Mouse (Mus musculus) ES-Bruce4 (cell line): ENCODE measurements around the gene Myl12a. TPM values are rescaled to one million over a fixed set of nuclear protein-coding genes. Genes with fewer than 3 reads are reported as not detected.

Experiments
- H3K27ac ChIP-seq: 2 replicates; pipeline ENCODE4 v1.5.1; 2012; ENCODE audit warnings: low read length, inconsistent platforms; ENCODE audit not compliant: insufficient read depth
- H3K27me3 ChIP-seq: 2 replicates; pipeline ENCODE4 v1.6.1; 2012; ENCODE audit warnings: mild to moderate bottlenecking, low read length, inconsistent platforms; ENCODE audit not compliant: control insufficient read depth, poor library complexity, insufficient read depth, severe bottlenecking
- H3K36me3 ChIP-seq: 2 replicates; pipeline ENCODE4 v1.6.1; 2012; ENCODE audit warnings: inconsistent platforms, mild to moderate bottlenecking, low read length, moderate library complexity; ENCODE audit not compliant: control insufficient read depth, poor library complexity, insufficient read depth, severe bottlenecking
- H3K4me1 ChIP-seq: one replicate; pipeline ENCODE4 v1.8.1; 2011; ENCODE audit warnings: low read length; ENCODE audit not compliant: control insufficient read depth, insufficient read depth
- H3K4me3 ChIP-seq: 2 replicates; pipeline ENCODE4 v1.5.1; 2011; ENCODE audit warnings: low read depth, mild to moderate bottlenecking, low read length
- H3K9ac ChIP-seq: 2 replicates; pipeline ENCODE4 v1.6.1; 2012; ENCODE audit warnings: low read depth, mild to moderate bottlenecking, inconsistent platforms; ENCODE audit not compliant: poor library complexity, severe bottlenecking
- H3K9me3 ChIP-seq: replicated peaks from 2 replicates; pipeline ENCODE4 v1.6.1; 2012; ENCODE audit warnings: mild to moderate bottlenecking, low read length, inconsistent platforms; ENCODE audit not compliant: control insufficient read depth, poor library complexity, insufficient read depth, severe bottlenecking
- CTCF ChIP-seq: IDR thresholded peaks from one replicate; pipeline ENCODE4 v1.8.1; 2011; ENCODE audit warnings: low read depth, low read length
- EP300 ChIP-seq: IDR thresholded peaks from 2 replicates; pipeline ENCODE4 v1.6.1; 2011; ENCODE audit warnings: low read depth, low read length; ENCODE audit not compliant: insufficient read depth
- POLR2A ChIP-seq: IDR thresholded peaks from one replicate; pipeline ENCODE4 v1.8.1; 2011; ENCODE audit warnings: low read length; ENCODE audit not compliant: insufficient read depth
- polyA plus RNA-seq: library from polyadenylated mRNA; stranded (reverse); fragments of >200 nt; gene quantifications from 2 replicates; pipeline ENCODE4 v1.2.4, GENCODE M21; 2011; ENCODE audit warnings: low read depth; ENCODE audit not compliant: missing spikeins, insufficient read depth, insufficient read length

Myl12a gene
- polyA plus RNA-seq, 1 experiment: 626 TPM

DNA sequence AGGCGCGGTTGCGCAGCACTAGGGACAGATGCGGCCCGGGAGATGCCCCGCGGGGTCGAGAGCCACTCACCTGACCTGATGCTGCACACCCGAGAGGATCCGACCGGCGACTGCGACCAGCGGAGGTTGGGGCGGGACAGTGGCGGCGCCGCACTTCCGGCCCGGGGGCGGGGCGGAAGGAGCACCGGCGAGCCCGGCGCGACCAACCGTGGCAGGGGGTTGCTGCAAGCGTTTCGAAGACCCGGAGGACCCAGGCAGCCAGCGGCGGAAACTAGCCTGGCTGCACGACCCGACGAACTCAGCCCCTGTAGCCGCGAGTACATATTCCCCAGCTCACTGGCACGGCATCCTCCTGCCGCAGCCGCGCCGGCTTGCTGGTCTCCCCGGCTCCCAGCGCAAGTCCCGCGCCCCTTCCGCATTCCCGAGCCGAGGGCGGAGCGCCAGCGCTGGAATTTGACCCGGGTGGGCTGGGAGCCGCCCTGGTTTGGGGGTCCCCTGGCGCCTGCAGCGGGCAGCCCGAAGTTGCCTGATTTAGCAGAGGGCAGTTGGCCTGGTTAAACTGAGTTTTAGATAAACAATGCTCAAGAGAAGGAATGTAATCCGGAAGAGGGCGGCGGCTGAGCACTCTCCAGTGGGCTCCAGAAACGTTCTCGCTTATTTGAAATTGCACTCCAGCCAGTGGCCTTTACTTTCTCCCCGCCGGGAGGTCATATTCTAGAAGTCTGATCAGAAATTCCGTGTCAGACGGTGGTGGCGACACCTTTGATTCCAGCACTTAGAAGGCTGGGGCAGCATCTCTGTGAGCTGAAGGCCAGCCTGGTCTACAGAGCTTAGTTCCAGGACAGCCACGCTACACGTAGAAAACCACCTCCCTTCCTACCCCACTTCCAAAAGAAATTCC is 12.0 kb downstream of the Myl12a start:
- peak overlapping the region; percentile 96 for H3K27ac ChIP-seq
- no peaks in the 10 kb centered on the region for H3K27me3 ChIP-seq
- TF ChIP-seq CTCF (no peak), EP300 (no peak), POLR2A (no peak)
- H3K9ac ChIP-seq: peak overlapping the region; percentile 67
- H3K4me1 ChIP-seq: peaks cover 4% of the 10 kb centered on the region
- H3K4me3 ChIP-seq: peak overlapping the region; percentile 98
- no peaks in the 10 kb centered on the region for H3K9me3 ChIP-seq
- peaks cover 33% of the 10 kb centered on the region for H3K36me3 ChIP-seq

GRCm38 (mm10) chr17:70989991-70990390 is 12.7 kb downstream of the Myl12a start:
- H3K4me1 ChIP-seq: peaks cover 4% of the 10 kb centered on the region
- TF ChIP-seq EP300 (0 out of 2 replicates have a peak, but pooled peaks have one; percentile 4), CTCF (no peak)
- no peaks in the 10 kb centered on the region for H3K27me3 ChIP-seq
- peaks cover 30% of the 10 kb centered on the region for H3K36me3 ChIP-seq
- H3K4me3 ChIP-seq: peak overlapping the region; percentile 98
- peak overlapping the region; percentile 67 for H3K9ac ChIP-seq
- peak overlapping the region; percentile 59 for H3K27ac ChIP-seq
- H3K9me3 ChIP-seq: no peaks in the 10 kb centered on the region

GRCm38 (mm10) chr17:70989430-70989829 is 13.2 kb downstream of the Myl12a start:
- H3K4me3 ChIP-seq: peak overlapping the region; percentile 98
- peak overlapping the region; percentile 59 for H3K27ac ChIP-seq
- H3K27me3 ChIP-seq: no peaks in the 10 kb centered on the region
- H3K9ac ChIP-seq: peak overlapping the region; percentile 67
- no peaks in the 10 kb centered on the region for H3K9me3 ChIP-seq
- peaks cover 4% of the 10 kb centered on the region for H3K4me1 ChIP-seq
- TF ChIP-seq EP300 (no peak), POLR2A (no peak), CTCF (no peak)
- peaks cover 30% of the 10 kb centered on the region for H3K36me3 ChIP-seq

GRCm38 (mm10) chr17:70988337-70988767 is 14.3 kb downstream of the Myl12a start:
- H3K4me1 ChIP-seq: peaks cover 4% of the 10 kb centered on the region
- peak overlapping the region; percentile 67; the same call in 1 of the 2 replicates for H3K9ac ChIP-seq
- TF ChIP-seq CTCF (no peak), POLR2A (no peak), EP300 (no peak)
- H3K36me3 ChIP-seq: peaks cover 19% of the 10 kb centered on the region
- no peaks in the 10 kb centered on the region for H3K9me3 ChIP-seq
- no peak overlapping the region for H3K4me3 ChIP-seq
- H3K27ac ChIP-seq: no peak overlapping the region
- no peaks in the 10 kb centered on the region for H3K27me3 ChIP-seq

GRCm38 (mm10) chr17:70986831-70987660 is 15.6 kb downstream of the Myl12a start:
- H3K9ac ChIP-seq: no peak overlapping the region
- peaks cover 26% of the 10 kb centered on the region for H3K36me3 ChIP-seq
- H3K27ac ChIP-seq: no peak overlapping the region
- no peak overlapping the region for H3K4me3 ChIP-seq
- H3K27me3 ChIP-seq: no peaks in the 10 kb centered on the region
- peaks cover 4% of the 10 kb centered on the region for H3K4me1 ChIP-seq
- TF ChIP-seq EP300 (no peak), POLR2A (no peak), CTCF (no peak)
- H3K9me3 ChIP-seq: no peaks in the 10 kb centered on the region
